Mouse (Mus musculus): ENCODE data around the gene Pnkd. TPM values are rescaled to one million over a fixed set of nuclear protein-coding genes. Genes with fewer than 3 reads are reported as not detected.

The Pnkd gene
- polyA plus RNA-seq, 1 experiment, result 63.0 TPM

- 75% methylated on average over 6 of the region's 6 CpGs for WGBS
- TF ChIP-seq POLR2A (IDR thresholded peaks at IDR 0.05; ENCODE audit: borderline replicate concordance, extremely low read depth, low read depth, low read length), result no peak
- TF ChIP-seq CTCF (IDR thresholded peaks at IDR 0.05; ENCODE audit: insufficient read depth, low read length), result no peak
- DNase-seq, result no peak
These were observed 7.7 kb upstream of the Pnkd start for GRCm38 (mm10) chr1:74277041-74277440.

GRCm38 (mm10) chr1:74277883-74278537 lies 6.7 kb upstream of the Pnkd start:
- WGBS, result 61% methylated on average over 8 of the region's 8 CpGs
- no peak overlapping the region for H3K4me3 ChIP-seq (replicated peaks; ENCODE audit: extremely low read depth, low read depth, low read length)
- TF ChIP-seq POLR2A (IDR thresholded peaks at IDR 0.05; ENCODE audit: borderline replicate concordance, extremely low read depth, low read depth, low read length), result no peak
- peaks cover 1% of the 10 kb centered on the region; the same call in 1 of the 2 replicates for H3K4me1 ChIP-seq (ENCODE audit: control insufficient read depth, insufficient read depth, low read length)
- DNase-seq, result no peak

More at GRCm38 (mm10) chr1:74277041-74277440, 7.7 kb upstream of the Pnkd start:
- no peaks in the 10 kb centered on the region for H3K4me1 ChIP-seq (ENCODE audit: control insufficient read depth, insufficient read depth, low read length)
- H3K4me3 ChIP-seq (replicated peaks; ENCODE audit: extremely low read depth, low read depth, low read length), result no peak overlapping the region

- TF ChIP-seq POLR2A (IDR thresholded peaks at IDR 0.05; ENCODE audit: borderline replicate concordance, extremely low read depth, low read depth, low read length), result no peak
- TF ChIP-seq CTCF (IDR thresholded peaks at IDR 0.05; ENCODE audit: insufficient read depth, low read length), result no peak
- Histone ChIP-seq H3K4me3 (replicated peaks; ENCODE audit: extremely low read depth, low read depth, low read length) (no peak within 1 kb of the TSS), H3K4me1 (ENCODE audit: control insufficient read depth, insufficient read depth, low read length) (peaks cover 2% of the 10 kb centered on the region; the same call in 1 of the 2 replicates)
- no peak for DNase-seq
- 87% methylated on average over 10 of the region's 10 CpGs for WGBS
These were observed 6.2 kb upstream of the Pnkd start, which contains the start of gene Gpbar1 for GRCm38 (mm10) chr1:74278538-74278937. Gene Gpbar1 (plus strand): TSS chr1:74278550.

GRCm38 (mm10) chr1:74278988-74279387 lies 5.7 kb upstream of the Pnkd start:
- 88% methylated on average over 11 of the region's 11 CpGs for WGBS
- no peak for DNase-seq
- H3K4me1 ChIP-seq (ENCODE audit: control insufficient read depth, insufficient read depth, low read length), result peaks cover 2% of the 10 kb centered on the region; the same call in 1 of the 2 replicates
- TF ChIP-seq POLR2A (IDR thresholded peaks at IDR 0.05; ENCODE audit: borderline replicate concordance, extremely low read depth, low read depth, low read length), result no peak
- no peak for TF ChIP-seq CTCF (IDR thresholded peaks at IDR 0.05; ENCODE audit: insufficient read depth, low read length)
- no peak overlapping the region for H3K4me3 ChIP-seq (replicated peaks; ENCODE audit: extremely low read depth, low read depth, low read length)

- Histone ChIP-seq H3K4me3 (replicated peaks; ENCODE audit: extremely low read depth, low read depth, low read length) (no peak overlapping the region), H3K4me1 (ENCODE audit: control insufficient read depth, insufficient read depth, low read length) (peaks cover 2% of the 10 kb centered on the region; the same call in 1 of the 2 replicates)
- TF ChIP-seq POLR2A (IDR thresholded peaks at IDR 0.05; ENCODE audit: borderline replicate concordance, extremely low read depth, low read depth, low read length) (no peak), CTCF (IDR thresholded peaks at IDR 0.05; ENCODE audit: insufficient read depth, low read length) (no peak)
- no peak for DNase-seq
- 94% methylated on average over 14 of the region's 14 CpGs for WGBS
These were observed 4.0 kb upstream of the Pnkd start for GRCm38 (mm10) chr1:74280591-74281325.

GRCm38 (mm10) chr1:74281372-74281771 lies 3.4 kb upstream of the Pnkd start:
- no peak for DNase-seq
- H3K4me3 ChIP-seq (replicated peaks; ENCODE audit: extremely low read depth, low read depth, low read length), result no peak overlapping the region
- H3K4me1 ChIP-seq (ENCODE audit: control insufficient read depth, insufficient read depth, low read length), result peaks cover 2% of the 10 kb centered on the region; the same call in 1 of the 2 replicates
- TF ChIP-seq CTCF (IDR thresholded peaks at IDR 0.05; ENCODE audit: insufficient read depth, low read length) (no peak), POLR2A (IDR thresholded peaks at IDR 0.05; ENCODE audit: borderline replicate concordance, extremely low read depth, low read depth, low read length) (no peak)
- 95% methylated on average over 2 of the region's 2 CpGs for WGBS

GRCm38 (mm10) chr1:74281886-74282285 lies 2.8 kb upstream of the Pnkd start:
- TF ChIP-seq CTCF (IDR thresholded peaks at IDR 0.05; ENCODE audit: insufficient read depth, low read length), result no peak
- TF ChIP-seq POLR2A (IDR thresholded peaks at IDR 0.05; ENCODE audit: borderline replicate concordance, extremely low read depth, low read depth, low read length), result no peak
- 95% methylated on average over 8 of the region's 8 CpGs for WGBS
- Histone ChIP-seq H3K4me1 (ENCODE audit: control insufficient read depth, insufficient read depth, low read length) (peaks cover 2% of the 10 kb centered on the region; the same call in 1 of the 2 replicates), H3K4me3 (replicated peaks; ENCODE audit: extremely low read depth, low read depth, low read length) (no peak overlapping the region)
- no peak for DNase-seq

GRCm38 (mm10) chr1:74282896-74283625 lies 1.7 kb upstream of the Pnkd start:
- DNase-seq, result no peak
- H3K4me3 ChIP-seq (replicated peaks; ENCODE audit: extremely low read depth, low read depth, low read length), result no peak overlapping the region
- WGBS, result 86% methylated on average over 10 of the region's 10 CpGs
- peaks cover 5% of the 10 kb centered on the region; the same call in 1 of the 2 replicates for H3K4me1 ChIP-seq (ENCODE audit: control insufficient read depth, insufficient read depth, low read length)
- TF ChIP-seq CTCF (IDR thresholded peaks at IDR 0.05; ENCODE audit: insufficient read depth, low read length), result no peak
- TF ChIP-seq POLR2A (IDR thresholded peaks at IDR 0.05; ENCODE audit: borderline replicate concordance, extremely low read depth, low read depth, low read length), result no peak
